Mouse (Mus musculus): ENCODE measurements around the gene Hspa4l.
"Not testable (repeated sequence)": the region's sequence is repeated elsewhere in the genome, so short reads cannot be mapped to it uniquely, and the experiment has no call there.

The Hspa4l gene

DNA sequence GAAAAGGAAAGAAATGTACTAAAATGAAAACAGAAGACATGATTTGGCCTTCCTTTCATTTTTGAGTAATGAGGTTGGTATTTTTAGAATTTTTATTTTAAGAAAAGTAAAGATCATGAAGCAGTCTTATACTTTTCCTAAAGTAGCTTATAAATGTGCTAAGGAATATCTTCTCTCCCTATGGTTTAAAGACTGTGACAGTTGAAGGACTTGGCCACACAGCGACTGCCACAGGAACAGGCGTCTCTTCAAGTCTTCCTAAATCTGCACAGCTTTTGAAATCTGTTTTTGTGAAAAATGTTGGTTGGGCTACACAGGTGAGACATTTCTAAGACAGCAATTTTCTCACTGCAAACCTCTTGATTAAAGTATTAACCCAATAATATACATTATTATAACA lies 69.0 kb downstream of the Hspa4l start:
- DNase-seq (ENCODE audit: low read depth, low spot score): no peak

DNA sequence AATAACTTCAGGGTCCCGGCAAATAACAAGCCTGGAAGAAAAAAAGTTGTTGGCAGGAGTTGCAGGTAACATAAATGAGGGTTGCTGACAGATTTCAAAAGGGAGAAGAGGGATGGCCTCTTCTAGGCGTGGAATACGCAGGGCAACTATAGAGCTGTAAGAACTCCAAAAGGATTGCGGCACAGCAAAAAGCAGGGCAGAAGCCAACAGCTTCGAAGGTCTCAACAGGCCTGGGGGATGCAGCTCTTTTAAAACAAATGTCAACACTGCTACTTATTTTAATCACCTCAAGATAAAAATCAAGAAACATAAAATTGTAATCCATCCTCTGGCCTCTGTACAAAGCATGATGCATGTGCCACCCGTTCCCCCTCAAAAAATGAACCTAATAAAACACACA lies 101.2 kb downstream of the Hspa4l start:
- DNase-seq (ENCODE audit: low read depth, low spot score): not testable (repeated sequence)
